Mouse (Mus musculus) forebrain, embryonic 14.5 days (tissue): ENCODE results near the gene Frmd4a. TPM values are rescaled to one million over a fixed set of nuclear protein-coding genes. Genes with fewer than 3 reads are reported as not detected.
A peak's percentile ranks its signal among the peaks of the same experiment; 100 is the strongest.
"Not testable (repeated sequence)": the region's sequence is repeated elsewhere in the genome, so short reads cannot be mapped to it uniquely, and the experiment has no call there.

Source experiments
- ATAC-seq: fragments of 200-750 bp; cut with Nextera tagmentation; 2 replicates; pipeline ENCODE4 v1.8.0; 2017; ENCODE audit warnings: mild to moderate bottlenecking, moderate library complexity
- DNase-seq: peaks from one replicate; pipeline ENCODE4 v3.0.0-alpha.2; 2015; ENCODE audit warnings: low spot score
- H3K27ac ChIP-seq: fragments of 300-500 bp; sonication (generic); 2 replicates; pipeline ENCODE4 v1.5.1; 2014; ENCODE audit warnings: low read depth, mild to moderate bottlenecking, control low read depth, low read length, moderate library complexity
- H3K27me3 ChIP-seq: fragments of 300-500 bp; sonication (generic); replicated peaks from 2 replicates; pipeline ENCODE4 v1.6.1; 2014; ENCODE audit warnings: low read length, control low read depth, mixed read lengths; ENCODE audit not compliant: control insufficient read depth, insufficient read depth
- H3K36me3 ChIP-seq: fragments of 300-500 bp; sonication (generic); 2 replicates; pipeline ENCODE4 v1.6.1; 2014; ENCODE audit warnings: low read length, control low read depth; ENCODE audit not compliant: control insufficient read depth, insufficient read depth
- H3K4me1 ChIP-seq: fragments of 300-500 bp; sonication (generic); 2 replicates; pipeline ENCODE4 v1.6.1; 2014; ENCODE audit warnings: antibody characterized with exemption, low read length, control low read depth; ENCODE audit not compliant: control insufficient read depth, insufficient read depth
- H3K4me2 ChIP-seq: fragments of 300-500 bp; sonication (generic); 2 replicates; pipeline ENCODE4 v1.6.1; 2014; ENCODE audit warnings: mild to moderate bottlenecking, control low read depth, low read length
- H3K4me3 ChIP-seq: fragments of 300-500 bp; sonication (generic); 2 replicates; pipeline ENCODE4 v1.5.1; 2014; ENCODE audit warnings: low read depth, low read length, control low read depth
- H3K9ac ChIP-seq: fragments of 300-500 bp; sonication (generic); 2 replicates; pipeline ENCODE4 v1.6.1; 2014; ENCODE audit warnings: mild to moderate bottlenecking, low read length, control low read depth, moderate library complexity
- H3K9me3 ChIP-seq: fragments of 300-500 bp; sonication (generic); replicated peaks from 2 replicates; pipeline ENCODE4 v1.6.1; 2016; ENCODE audit warnings: low read length, control low read depth, mixed read lengths; ENCODE audit not compliant: control insufficient read depth
- WGBS: fragments of 180-500 bp; shearing (Covaris S2); extraction: QIAGEN DNeasy Blood & Tissue Kit; methylation state at CpG from one replicate; pipeline ENCODE4 v1.1.7; 2014; 5-methylcytosine and 5-hydroxymethylcytosine counted together
- polyA plus RNA-seq: library from polyadenylated mRNA; unstranded; fragments of >200 nt; fragmentation: Nextera tagmentation; extraction: Ambion mirVana; gene quantifications from 2 replicates; pipeline ENCODE4 v1.2.1, GENCODE M21; 2014

Gene Frmd4a
- polyA plus RNA-seq, 1 experiment from 2014 or later, result 36.9 TPM

- Histone ChIP-seq H3K27me3 (no peaks in the 10 kb centered on the region), H3K4me2 (no peak overlapping the region), H3K27ac (no peak overlapping the region), H3K4me1 (no peaks in the 10 kb centered on the region), H3K36me3 (peaks cover 41% of the 10 kb centered on the region), H3K4me3 (no peak overlapping the region), H3K9me3 (no peaks in the 10 kb centered on the region), H3K9ac (no peak overlapping the region)
- WGBS, result 92% methylated on average over 2 of the region's 2 CpGs
- DNase-seq (no peak), ATAC-seq (no peak)
Measured at GRCm38 (mm10) chr2:4615014-4615546, 597.6 kb downstream of the Frmd4a start.

- Histone ChIP-seq H3K4me3 (no peak overlapping the region), H3K27me3 (no peaks in the 10 kb centered on the region), H3K4me2 (no peak overlapping the region), H3K4me1 (no peaks in the 10 kb centered on the region), H3K9ac (no peak overlapping the region), H3K36me3 (peaks cover 22% of the 10 kb centered on the region), H3K9me3 (no peaks in the 10 kb centered on the region), H3K27ac (no peak overlapping the region)
- 91% methylated on average over 4 of the region's 4 CpGs for WGBS
- ATAC-seq (no peak), DNase-seq (no peak)
Measured at GRCm38 (mm10) chr2:4616995-4617394, 599.5 kb downstream of the Frmd4a start.

- not testable (repeated sequence) for H3K9me3 ChIP-seq, ATAC-seq
- H3K36me3 ChIP-seq, result peaks cover 18% of the 10 kb centered on the region
Measured at GRCm38 (mm10) chr2:4619126-4619525, 601.6 kb downstream of the Frmd4a start.

GRCm38 (mm10) chr2:4619893-4620593, 602.5 kb downstream of the Frmd4a start:
- Histone ChIP-seq H3K4me1 (no peaks in the 10 kb centered on the region), H3K9me3 (no peaks in the 10 kb centered on the region), H3K27ac (no peak overlapping the region), H3K4me3 (no peak overlapping the region), H3K36me3 (peaks cover 23% of the 10 kb centered on the region), H3K4me2 (no peak overlapping the region), H3K9ac (no peak overlapping the region), H3K27me3 (no peaks in the 10 kb centered on the region)
- no peak for ATAC-seq
- no peak for DNase-seq
- WGBS, result 50% methylated on average over 6 of the region's 6 CpGs

More at GRCm38 (mm10) chr2:4619126-4619525, 601.6 kb downstream of the Frmd4a start:
- H3K4me3 ChIP-seq, H3K9ac ChIP-seq, DNase-seq, H3K4me2 ChIP-seq, H3K4me1 ChIP-seq, H3K27me3 ChIP-seq, H3K27ac ChIP-seq: not testable (repeated sequence)

GRCm38 (mm10) chr2:4620640-4621401, 603.3 kb downstream of the Frmd4a start:
- no peaks in the 10 kb centered on the region for H3K9me3 ChIP-seq
- 0 out of 2 replicates have a peak overlapping the region, but pooled peaks have one; percentile 21 for H3K27ac ChIP-seq
- H3K4me2 ChIP-seq, result no peak overlapping the region
- no peak overlapping the region for H3K9ac ChIP-seq
- 74% methylated on average over 12 of the region's 12 CpGs for WGBS
- H3K27me3 ChIP-seq, result no peaks in the 10 kb centered on the region
- H3K36me3 ChIP-seq, result peaks cover 19% of the 10 kb centered on the region
- H3K4me1 ChIP-seq, result no peaks in the 10 kb centered on the region
- DNase-seq (no peak), ATAC-seq (no peak)
- no peak overlapping the region for H3K4me3 ChIP-seq

- DNase-seq, result no peak
- no peak overlapping the region for H3K27ac ChIP-seq
- H3K4me2 ChIP-seq, result no peak overlapping the region
- no peak for ATAC-seq
- H3K36me3 ChIP-seq, result peaks cover 22% of the 10 kb centered on the region
- no peaks in the 10 kb centered on the region for H3K4me1 ChIP-seq
- 82% methylated on average over 3 of the region's 3 CpGs for WGBS
- H3K9me3 ChIP-seq, result no peaks in the 10 kb centered on the region
- no peak overlapping the region for H3K4me3 ChIP-seq
- H3K27me3 ChIP-seq, result no peaks in the 10 kb centered on the region
- H3K9ac ChIP-seq, result no peak overlapping the region
Measured at GRCm38 (mm10) chr2:4621471-4621985, 604.0 kb downstream of the Frmd4a start.

GRCm38 (mm10) chr2:4626911-4627310, 609.4 kb downstream of the Frmd4a start:
- Histone ChIP-seq H3K27ac (no peak overlapping the region), H3K4me2 (no peak overlapping the region), H3K9me3 (no peaks in the 10 kb centered on the region), H3K4me1 (no peaks in the 10 kb centered on the region), H3K36me3 (peaks cover 44% of the 10 kb centered on the region), H3K9ac (no peak overlapping the region), H3K4me3 (no peak overlapping the region), H3K27me3 (no peaks in the 10 kb centered on the region)
- WGBS, result 96% methylated on average over 3 of the region's 3 CpGs
- no peak for ATAC-seq
- no peak for DNase-seq

GRCm38 (mm10) chr2:4628920-4629319, 611.4 kb downstream of the Frmd4a start:
- WGBS, result 91% methylated on average over 2 of the region's 2 CpGs
- Histone ChIP-seq H3K27me3 (no peaks in the 10 kb centered on the region), H3K4me2 (no peak overlapping the region), H3K4me3 (no peak overlapping the region), H3K9ac (no peak overlapping the region), H3K9me3 (no peaks in the 10 kb centered on the region), H3K27ac (no peak overlapping the region), H3K36me3 (peaks cover 48% of the 10 kb centered on the region), H3K4me1 (no peaks in the 10 kb centered on the region)
- ATAC-seq, result no peak
- DNase-seq, result no peak

GRCm38 (mm10) chr2:4629470-4629869, 612.0 kb downstream of the Frmd4a start:
- Histone ChIP-seq H3K9me3 (no peaks in the 10 kb centered on the region), H3K27ac (no peak overlapping the region), H3K4me2 (no peak overlapping the region), H3K4me1 (no peaks in the 10 kb centered on the region), H3K4me3 (no peak overlapping the region), H3K27me3 (no peaks in the 10 kb centered on the region), H3K9ac (no peak overlapping the region), H3K36me3 (peaks cover 47% of the 10 kb centered on the region)
- 93% methylated on average over 11 of the region's 11 CpGs for WGBS
- ATAC-seq (no peak), DNase-seq (no peak)
